Mouse (Mus musculus): ENCODE results near the gene Rad18. TPM values are rescaled to one million over a fixed set of nuclear protein-coding genes. Genes with fewer than 3 reads are reported as not detected.

Rad18 gene
- polyA plus RNA-seq, 1 experiment from 2014 or later: 41.3 TPM

DNA sequence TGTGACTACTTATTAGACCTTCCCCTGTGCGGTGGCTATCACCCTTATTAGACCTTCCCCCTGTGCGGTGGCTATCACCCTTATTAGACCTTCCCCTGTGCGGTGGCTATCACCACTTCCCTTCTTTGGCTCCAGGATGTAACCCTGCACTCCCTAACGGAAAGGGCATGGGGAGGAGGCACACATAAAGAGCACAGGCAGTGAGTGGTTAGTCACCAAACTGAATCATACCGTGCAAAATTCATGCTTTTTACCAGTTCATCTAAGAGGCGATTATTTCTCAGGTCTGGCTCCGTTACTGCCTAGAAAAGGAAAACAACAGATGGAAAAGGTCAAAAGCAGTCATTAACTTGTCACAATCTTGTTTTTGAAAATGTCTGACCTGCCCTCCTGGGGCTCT is 10.0 kb downstream of the Rad18 start:
- no peak for DNase-seq (ENCODE audit: low spot score)

DNA sequence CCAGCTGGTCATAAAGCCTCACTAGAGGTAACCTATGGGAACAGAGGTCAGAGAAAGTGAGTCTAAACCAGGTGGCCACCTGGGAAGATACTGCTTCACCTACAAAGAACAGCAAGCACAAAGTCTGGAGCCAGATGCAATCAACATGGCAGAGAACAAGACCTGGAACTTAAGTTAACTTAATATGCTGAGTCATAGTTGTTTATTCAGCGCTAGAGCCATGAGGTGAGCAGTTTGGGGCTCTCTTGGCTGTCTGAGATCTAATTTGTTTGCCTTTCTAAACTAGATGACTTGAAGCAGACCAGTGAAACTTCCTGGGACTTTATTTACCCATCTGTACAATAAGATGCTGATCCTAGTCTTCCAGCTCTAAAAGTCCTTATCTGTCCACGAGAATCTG is 12.4 kb downstream of the Rad18 start:
- no peak for DNase-seq (ENCODE audit: low spot score)

DNA sequence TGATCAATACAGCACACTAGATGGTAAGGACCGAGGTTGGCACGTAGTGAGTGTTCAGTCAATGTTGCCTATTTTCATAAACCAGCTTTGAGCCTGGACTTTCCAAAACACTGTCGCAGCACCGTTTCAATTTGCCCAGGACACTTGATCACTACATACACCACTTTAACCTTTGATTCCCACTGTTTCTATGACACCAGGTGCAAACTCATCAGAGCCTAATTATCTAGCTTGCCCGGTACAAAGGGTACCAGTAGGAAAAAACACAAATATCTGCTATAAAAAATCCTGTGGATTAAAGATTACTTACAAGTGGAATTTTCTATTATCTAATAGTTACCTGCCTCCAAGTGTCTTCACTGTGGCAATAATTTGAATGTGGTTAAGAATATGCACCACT is 64.4 kb downstream of the Rad18 start:
- no peak for DNase-seq (ENCODE audit: low spot score)

- no peak for DNase-seq (ENCODE audit: low spot score)
Observed at GRCm38 (mm10) chr6:112630291-112630690, 66.2 kb downstream of the Rad18 start.

DNA sequence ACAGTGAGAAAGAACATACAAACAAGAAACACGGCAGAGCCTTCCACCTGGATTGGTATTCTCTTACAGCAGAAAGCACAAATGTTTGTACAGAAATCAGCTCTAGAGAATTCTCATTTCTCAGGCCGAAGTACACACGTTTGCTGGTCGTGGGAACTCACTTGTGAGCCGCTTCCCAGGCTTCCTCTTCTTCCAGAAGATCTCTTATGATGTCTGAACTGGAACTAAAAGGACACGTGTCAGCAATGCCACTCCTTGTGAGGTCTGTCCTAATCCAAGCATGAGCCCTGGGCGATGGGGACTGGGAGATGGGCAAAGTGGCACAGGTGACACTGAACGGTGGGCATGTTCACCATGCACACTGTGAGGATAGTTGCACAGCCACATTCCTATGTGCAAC is 68.2 kb downstream of the Rad18 start:
- no peak for DNase-seq (ENCODE audit: low spot score)

DNA sequence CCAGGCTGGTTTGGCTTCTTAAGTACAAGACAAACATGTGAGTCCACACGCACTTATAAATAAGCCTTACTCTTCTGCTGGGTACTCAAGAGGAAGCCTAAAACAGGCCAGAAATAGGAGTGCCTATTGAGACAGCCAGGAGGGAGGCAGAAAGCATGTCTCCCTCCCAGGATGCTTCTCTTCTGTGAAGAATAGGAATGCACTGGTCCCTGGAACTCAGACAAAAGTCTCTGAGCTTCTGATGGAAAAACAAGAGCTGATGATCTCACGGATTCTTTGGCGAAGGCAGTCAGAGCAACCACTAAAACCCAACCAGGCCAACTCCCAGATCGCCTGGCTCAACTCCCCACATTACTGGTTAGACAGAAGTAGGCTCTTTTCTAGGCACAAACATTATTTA is 74.2 kb downstream of the Rad18 start:
- no peak for DNase-seq (ENCODE audit: low spot score)

DNA sequence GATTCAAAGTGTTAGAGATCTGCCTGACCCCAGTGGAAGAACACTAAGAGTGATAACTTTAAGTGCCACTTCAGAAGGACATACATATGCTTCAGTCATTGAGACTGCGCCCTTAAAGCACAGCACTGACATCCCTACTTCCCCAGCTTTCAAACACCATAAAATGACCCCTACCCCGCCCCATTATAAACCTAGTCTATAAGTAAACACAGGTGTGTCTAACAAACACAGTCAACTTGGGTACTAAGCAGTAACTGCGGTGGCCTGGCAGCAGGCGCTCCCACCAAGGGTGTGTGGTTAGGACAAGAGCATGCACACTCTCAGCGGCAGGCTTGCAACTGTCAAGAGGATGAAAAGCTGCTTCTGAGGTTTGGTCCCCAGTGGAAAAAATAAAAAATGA is 76.5 kb downstream of the Rad18 start:
- DNase-seq (ENCODE audit: low spot score): no peak

- no peak for DNase-seq (ENCODE audit: low spot score)
Observed at GRCm38 (mm10) chr6:112617728-112618318, 78.7 kb downstream of the Rad18 start.

GRCm38 (mm10) chr6:112609027-112609426 is 87.5 kb downstream of the Rad18 start:
- DNase-seq (ENCODE audit: low spot score): no peak

DNA sequence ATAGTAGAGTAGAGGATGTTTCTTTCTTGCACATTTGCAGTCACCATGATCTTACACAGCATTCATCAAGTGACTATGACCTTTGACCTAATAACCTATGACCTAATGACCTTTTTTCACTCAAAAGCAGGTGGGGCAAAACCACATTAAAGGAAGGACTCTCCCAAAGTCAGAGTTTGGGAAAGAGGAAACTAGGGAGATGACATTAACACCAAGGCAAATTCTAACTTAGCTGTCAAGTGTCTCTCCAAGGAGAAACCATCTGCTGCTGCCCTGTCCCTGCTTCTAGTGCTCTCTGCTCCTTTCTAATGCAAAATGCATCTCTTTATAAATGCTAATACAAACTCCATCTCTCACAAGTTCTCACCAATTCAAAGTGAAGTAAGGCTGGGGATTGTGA is 92.6 kb downstream of the Rad18 start:
- DNase-seq (ENCODE audit: low spot score): no peak

GRCm38 (mm10) chr6:112594971-112595370 is 101.5 kb downstream of the Rad18 start:
- DNase-seq (ENCODE audit: low spot score): no peak

DNA sequence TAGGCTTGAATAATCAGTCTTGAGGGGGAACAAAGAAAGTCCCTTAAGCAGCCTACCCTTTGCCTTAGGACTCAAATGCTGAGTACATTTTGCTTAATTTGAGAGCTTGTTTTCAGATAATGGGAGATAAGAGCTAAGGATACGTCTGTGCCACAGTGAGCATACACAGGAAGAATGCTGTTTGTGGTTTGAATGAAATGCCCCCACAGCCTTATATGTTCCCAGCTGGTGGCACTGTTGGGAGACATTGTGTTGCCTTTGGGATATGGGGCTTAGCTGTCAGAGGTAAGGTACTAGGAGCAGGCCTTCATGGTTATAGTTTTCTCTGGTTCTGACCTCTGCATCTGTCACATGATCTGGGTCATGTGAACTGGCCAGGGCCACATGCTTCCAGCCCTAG is 108.6 kb downstream of the Rad18 start:
- DNase-seq (ENCODE audit: low spot score): no peak

DNA sequence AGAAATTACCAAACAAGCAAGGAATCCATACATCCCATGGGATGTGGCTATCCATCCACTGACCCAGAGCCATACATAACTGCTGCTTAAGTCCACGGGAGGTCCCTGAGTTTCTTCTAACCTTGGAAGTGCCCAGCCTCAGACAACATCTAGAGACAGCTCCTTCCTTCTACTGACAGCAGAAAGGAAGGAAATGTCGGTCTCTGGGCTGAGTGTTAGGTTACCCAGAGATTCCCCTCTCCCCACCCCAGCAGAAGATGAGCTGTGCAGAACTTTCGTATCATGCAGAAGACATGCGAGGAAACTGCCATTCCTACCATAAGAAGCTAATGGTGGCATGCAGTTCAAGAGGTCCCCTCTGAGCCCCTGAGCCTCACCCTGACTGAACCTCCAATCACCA is 109.5 kb downstream of the Rad18 start:
- DNase-seq (ENCODE audit: low spot score): no peak

DNA sequence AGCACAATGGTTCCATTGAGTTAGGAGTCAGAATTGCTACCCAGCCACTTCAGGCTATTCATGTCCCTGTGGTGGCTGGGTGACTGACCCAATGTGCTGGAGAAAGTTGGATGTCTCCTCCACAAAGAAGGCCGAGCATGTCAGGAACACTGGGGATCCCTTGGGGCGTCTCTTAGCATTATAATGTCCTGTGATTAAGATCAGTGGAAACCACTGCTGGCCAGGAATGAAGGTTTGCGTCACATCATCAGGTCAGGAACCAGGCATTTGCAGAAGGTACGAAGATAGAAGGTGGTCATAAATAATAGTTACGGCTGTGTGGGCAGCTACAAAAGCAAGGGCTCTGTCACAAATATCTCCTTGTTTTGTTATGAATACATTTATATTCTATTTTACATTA is 111.5 kb downstream of the Rad18 start:
- no peak for DNase-seq (ENCODE audit: low spot score)

DNA sequence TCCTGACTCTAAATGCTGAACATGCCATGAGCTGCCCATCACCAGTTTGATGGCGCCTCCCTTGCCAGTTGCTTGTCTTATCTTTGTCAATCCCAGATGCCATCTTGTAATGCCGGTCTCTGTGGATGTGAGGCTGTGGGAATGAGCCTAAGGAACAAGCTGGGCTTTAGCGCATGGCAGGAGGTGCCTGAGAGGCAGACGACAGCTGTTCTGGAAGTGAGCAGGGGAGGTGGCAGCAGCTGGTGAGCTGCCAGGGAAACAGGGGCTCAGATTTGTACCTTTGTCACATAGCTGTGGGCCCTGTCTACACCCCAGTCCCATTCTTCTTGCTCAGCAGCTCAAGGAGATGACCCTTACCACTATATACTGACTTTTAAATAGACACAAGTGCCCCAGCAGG is 114.5 kb downstream of the Rad18 start:
- DNase-seq (ENCODE audit: low spot score): no peak

- DNase-seq (ENCODE audit: low spot score): peak; percentile 59
Observed at GRCm38 (mm10) chr6:112577198-112577597, 119.3 kb downstream of the Rad18 start.

GRCm38 (mm10) chr6:112574558-112574957 is 121.9 kb downstream of the Rad18 start:
- DNase-seq (ENCODE audit: low spot score): peak; percentile 47

GRCm38 (mm10) chr6:112570413-112570812 is 126.1 kb downstream of the Rad18 start:
- no peak for DNase-seq (ENCODE audit: low spot score)

Other genes starting within 250 kb of the Rad18 start
- 0.26 and 0.27 TPM in 2 replicates for gene Cav3, start 237.2 kb downstream of the Rad18 start, polyA plus RNA-seq (2015; fragmentation: Nextera tagmentation; extraction: Ambion mirVana)
- 0.04 and 0.05 TPM in 2 replicates for gene Oxtr, start 206.7 kb downstream of the Rad18 start, polyA plus RNA-seq (2015; fragmentation: Nextera tagmentation; extraction: Ambion mirVana)